Mouse (Mus musculus): ENCODE data around the gene Fktn. TPM values are rescaled to one million over a fixed set of nuclear protein-coding genes. Genes with fewer than 3 reads are reported as not detected.
"Not testable (repeated sequence)": the region's sequence is repeated elsewhere in the genome, so short reads cannot be mapped to it uniquely, and the experiment has no call there.

Fktn gene
- total and polyA plus RNA-seq, 3 experiments = 6.6 to 21.4 (median 20.4) TPM

DNA sequence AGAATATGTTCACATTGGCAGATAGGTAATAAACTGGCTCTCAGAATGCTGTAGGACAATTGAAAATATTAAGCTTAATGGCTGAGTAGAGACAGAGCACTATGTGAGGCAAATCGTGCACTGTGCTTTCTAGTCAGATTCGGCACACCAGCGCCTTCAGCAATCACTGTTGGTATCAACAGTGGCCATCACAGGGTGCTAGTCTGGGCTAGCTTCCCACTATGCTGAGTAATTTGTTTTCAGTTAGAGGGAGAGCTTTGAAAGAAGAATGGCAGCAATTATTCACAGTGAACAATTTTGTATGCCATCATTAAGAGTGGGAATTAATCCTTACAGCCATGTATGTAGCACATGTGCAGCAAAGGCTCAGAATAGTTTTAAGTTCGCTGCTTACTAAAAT lies 8.7 kb downstream of the Fktn start:
- H3K27ac ChIP-seq = no peak overlapping the region
- WGBS = 88% methylated on average over 4 of the region's 4 CpGs
- H3K27me3 ChIP-seq (ENCODE audit: control insufficient read depth, insufficient read depth, low read length) = no peaks in the 10 kb centered on the region
- H3K9ac ChIP-seq (ENCODE audit: low read depth, low read length) = no peak overlapping the region
- TF ChIP-seq EP300 (IDR thresholded peaks at IDR 0.05; ENCODE audit: insufficient read depth, low read depth, low read length) (no peak), CTCF (IDR thresholded peaks at IDR 0.05) (no peak), POLR2A (IDR thresholded peaks at IDR 0.05; ENCODE audit: insufficient read depth, low read depth, low read length) (no peak)
- H3K4me1 ChIP-seq (ENCODE audit: control insufficient read depth, insufficient read depth, low read length) = no peaks in the 10 kb centered on the region; the same call in 1 of the 2 replicates
- H3K79me2 ChIP-seq (replicated peaks; ENCODE audit: control insufficient read depth, insufficient read depth, low read length) = no peaks in the 10 kb centered on the region
- no peak for DNase-seq
- intact Hi-C loops (cut with DNase I) = no loop called here
- no peak overlapping the region for H3K4me3 ChIP-seq
- H3K36me3 ChIP-seq (ENCODE audit: control insufficient read depth, insufficient read depth, low read length) = peaks cover 16% of the 10 kb centered on the region

DNA sequence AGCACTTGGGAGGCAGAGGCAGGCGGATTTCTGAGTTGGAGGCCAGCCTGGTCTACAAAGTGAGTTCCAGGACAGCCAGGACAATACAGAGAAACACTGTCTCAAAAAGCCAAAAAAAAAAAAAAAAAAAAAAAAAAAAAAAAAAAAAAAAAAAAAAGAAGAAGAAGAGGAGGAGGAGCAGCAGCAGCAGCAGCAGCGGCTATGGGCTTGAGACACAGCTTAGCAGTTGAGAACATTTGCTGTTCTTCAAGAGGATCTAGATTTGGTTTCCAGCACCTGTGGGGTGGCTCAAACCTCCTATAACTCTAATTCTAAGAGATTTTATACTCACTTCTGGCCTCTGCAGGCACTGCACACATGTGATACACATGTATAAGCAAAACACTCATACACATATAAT lies 12.3 kb downstream of the Fktn start:
- WGBS = 91% methylated on average over 2 of the region's 2 CpGs

DNA sequence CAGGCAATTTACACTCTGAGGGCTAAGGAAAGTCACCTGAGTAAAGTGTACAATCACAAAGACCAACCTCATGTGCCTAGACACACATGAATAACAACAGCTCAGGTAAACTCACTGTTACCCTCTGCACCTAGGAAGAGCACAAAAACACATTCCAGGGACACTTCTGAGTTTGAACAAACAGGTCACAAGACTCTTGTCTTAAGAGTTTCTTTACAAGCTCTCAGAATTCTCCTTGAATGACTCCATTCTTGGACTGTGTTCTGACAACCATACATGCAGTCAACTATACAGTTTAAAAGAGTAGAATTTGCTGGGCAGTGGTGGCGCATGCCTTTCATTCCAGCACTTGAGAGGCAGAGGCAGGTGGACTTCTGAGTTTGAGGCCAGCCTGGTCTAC lies 14.3 kb downstream of the Fktn start:
- H3K36me3 ChIP-seq (ENCODE audit: control insufficient read depth, insufficient read depth, low read length) = peaks cover 18% of the 10 kb centered on the region
- no peak overlapping the region for H3K9ac ChIP-seq (ENCODE audit: low read depth, low read length)
- no peaks in the 10 kb centered on the region for H3K27me3 ChIP-seq (ENCODE audit: control insufficient read depth, insufficient read depth, low read length)
- H3K4me1 ChIP-seq (ENCODE audit: control insufficient read depth, insufficient read depth, low read length) = no peaks in the 10 kb centered on the region
- no peak overlapping the region for H3K4me3 ChIP-seq
- no peak overlapping the region for H3K27ac ChIP-seq
- DNase-seq = no peak
- 92% methylated on average over 1 of the region's 1 CpGs for WGBS
- H3K79me2 ChIP-seq (replicated peaks; ENCODE audit: control insufficient read depth, insufficient read depth, low read length) = no peaks in the 10 kb centered on the region
- intact Hi-C loops (cut with DNase I) = no loop called here
- TF ChIP-seq POLR2A (IDR thresholded peaks at IDR 0.05; ENCODE audit: insufficient read depth, low read depth, low read length) = no peak
- no peak for TF ChIP-seq EP300 (IDR thresholded peaks at IDR 0.05; ENCODE audit: insufficient read depth, low read depth, low read length)
- no peak for TF ChIP-seq CTCF (IDR thresholded peaks at IDR 0.05)

More for the DNA sequence above, 12.3 kb downstream of the Fktn start:
- H3K9ac ChIP-seq (ENCODE audit: low read depth, low read length); intact Hi-C loops (cut with DNase I); DNase-seq; H3K27me3 ChIP-seq (ENCODE audit: control insufficient read depth, insufficient read depth, low read length); H3K4me3 ChIP-seq; H3K79me2 ChIP-seq (replicated peaks; ENCODE audit: control insufficient read depth, insufficient read depth, low read length); H3K27ac ChIP-seq; H3K4me1 ChIP-seq (ENCODE audit: control insufficient read depth, insufficient read depth, low read length): not testable (repeated sequence)
- H3K36me3 ChIP-seq (ENCODE audit: control insufficient read depth, insufficient read depth, low read length) = peaks cover 20% of the 10 kb centered on the region

DNA sequence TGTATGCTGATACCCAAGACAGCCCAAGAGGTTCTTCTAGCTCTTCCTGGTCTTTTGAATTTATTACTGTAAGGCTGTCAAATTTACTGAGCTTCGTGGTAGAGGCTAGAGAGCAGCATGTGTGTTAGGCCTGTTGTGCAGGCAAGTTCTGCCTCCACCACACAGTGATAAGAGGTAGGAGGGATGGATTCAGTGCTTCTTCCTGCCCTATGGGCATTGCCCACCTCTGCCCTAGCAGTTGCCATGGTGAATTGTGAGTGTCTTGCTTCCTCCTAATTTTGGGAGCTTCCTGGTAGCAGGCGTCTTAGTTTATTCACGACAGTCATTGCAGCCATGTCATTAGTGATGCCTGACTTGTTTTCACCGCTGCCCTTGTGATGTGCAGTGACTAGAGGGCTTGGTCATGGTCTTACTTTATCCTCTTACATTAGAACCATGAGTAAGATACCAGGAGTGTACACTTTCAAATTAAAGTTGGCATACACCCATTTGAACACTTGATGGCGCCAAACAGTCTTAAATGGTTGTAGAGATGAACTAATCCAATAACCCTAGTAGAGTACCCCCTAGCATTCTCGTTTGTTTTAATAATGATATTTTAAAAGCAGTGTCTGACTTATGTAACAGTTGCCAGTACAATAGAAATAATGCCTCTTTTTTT lies 25.3 kb downstream of the Fktn start:
- H3K4me3 ChIP-seq = no peak overlapping the region
- no peaks in the 10 kb centered on the region for H3K36me3 ChIP-seq (ENCODE audit: control insufficient read depth, insufficient read depth, low read length)
- H3K27me3 ChIP-seq (ENCODE audit: control insufficient read depth, insufficient read depth, low read length) = no peaks in the 10 kb centered on the region
- DNase-seq = no peak
- H3K27ac ChIP-seq = no peak overlapping the region
- 37% methylated on average over 6 of the region's 6 CpGs for WGBS
- TF ChIP-seq POLR2A (IDR thresholded peaks at IDR 0.05; ENCODE audit: insufficient read depth, low read depth, low read length) = no peak
- peak; percentile 83 for TF ChIP-seq CTCF (IDR thresholded peaks at IDR 0.05)
- H3K4me1 ChIP-seq (ENCODE audit: control insufficient read depth, insufficient read depth, low read length) = no peaks in the 10 kb centered on the region
- H3K79me2 ChIP-seq (replicated peaks; ENCODE audit: control insufficient read depth, insufficient read depth, low read length) = no peaks in the 10 kb centered on the region
- H3K9ac ChIP-seq (ENCODE audit: low read depth, low read length) = no peak overlapping the region
- intact Hi-C loops (cut with DNase I) = loop anchor here (1.0 kb wide), 1 partner anchor 179 kb away; no protein-coding TSS in a partner anchor

DNA sequence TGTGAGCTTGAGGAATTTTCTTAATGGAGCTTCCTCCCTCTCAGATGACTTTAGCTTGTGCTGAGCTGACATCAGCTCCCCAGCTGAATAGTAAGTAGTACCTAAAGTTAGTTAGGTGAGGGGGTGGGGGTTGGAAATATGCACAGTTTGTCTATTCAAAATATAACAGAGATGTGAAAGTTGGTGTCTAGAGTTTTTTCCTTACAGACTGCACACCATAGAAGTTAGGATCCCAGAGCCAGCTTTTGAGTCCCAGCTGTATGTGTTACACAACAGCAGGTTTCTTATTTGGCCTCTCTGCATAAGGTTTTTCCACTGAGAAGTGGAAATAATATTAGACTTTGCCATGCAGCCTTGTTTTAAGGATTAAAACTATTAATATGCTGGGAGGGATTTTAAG lies 36.0 kb downstream of the Fktn start:
- no peak overlapping the region for H3K4me3 ChIP-seq
- peaks cover 1% of the 10 kb centered on the region for H3K4me1 ChIP-seq (ENCODE audit: control insufficient read depth, insufficient read depth, low read length)
- H3K9ac ChIP-seq (ENCODE audit: low read depth, low read length) = no peak overlapping the region
- TF ChIP-seq POLR2A (IDR thresholded peaks at IDR 0.05; ENCODE audit: insufficient read depth, low read depth, low read length) (no peak), CTCF (IDR thresholded peaks at IDR 0.05) (no peak), EP300 (IDR thresholded peaks at IDR 0.05; ENCODE audit: insufficient read depth, low read depth, low read length) (no peak)
- H3K79me2 ChIP-seq (replicated peaks; ENCODE audit: control insufficient read depth, insufficient read depth, low read length) = no peaks in the 10 kb centered on the region
- H3K27me3 ChIP-seq (ENCODE audit: control insufficient read depth, insufficient read depth, low read length) = no peaks in the 10 kb centered on the region
- no peak overlapping the region; the same call in 1 of the 2 replicates for H3K27ac ChIP-seq
- H3K36me3 ChIP-seq (ENCODE audit: control insufficient read depth, insufficient read depth, low read length) = peaks cover 5% of the 10 kb centered on the region
- intact Hi-C loops (cut with DNase I) = no loop called here
- DNase-seq = no peak

DNA sequence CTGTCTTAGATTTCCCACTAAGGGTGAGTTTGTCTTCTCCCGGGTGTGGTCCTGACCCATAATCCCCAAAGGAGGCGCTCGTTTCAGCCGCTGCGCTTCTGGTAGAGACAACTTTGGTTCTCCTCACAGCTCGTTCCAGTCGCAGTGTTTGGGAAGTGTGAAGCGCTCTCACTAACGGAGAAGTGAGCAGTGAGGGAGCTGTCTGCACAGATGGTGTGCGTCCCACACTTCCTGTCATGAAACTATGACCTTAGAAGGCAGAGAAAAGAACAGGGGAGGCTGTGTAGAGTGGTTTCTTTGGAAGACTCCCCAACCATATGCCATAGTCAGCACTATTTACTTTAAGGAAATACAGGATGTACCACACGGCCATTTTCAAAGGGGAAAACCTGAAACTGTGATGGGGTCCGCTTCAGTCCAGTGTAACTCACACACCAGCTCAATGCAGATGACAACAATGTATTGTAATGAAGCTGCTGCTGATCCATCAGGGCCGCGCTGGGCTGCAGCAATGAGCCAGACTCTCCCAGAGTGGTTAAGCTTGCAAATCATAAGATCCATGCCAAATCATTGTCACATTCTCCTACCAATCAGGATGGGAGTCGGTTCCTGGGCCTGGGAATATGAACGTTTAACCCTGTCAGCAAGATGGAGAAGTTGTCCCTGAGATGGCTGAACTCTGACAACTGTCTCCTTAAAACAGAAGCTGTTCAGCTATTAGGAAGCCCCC lies 36.8 kb downstream of the Fktn start:
- no peaks in the 10 kb centered on the region for H3K79me2 ChIP-seq (replicated peaks; ENCODE audit: control insufficient read depth, insufficient read depth, low read length)
- peaks cover 7% of the 10 kb centered on the region for H3K36me3 ChIP-seq (ENCODE audit: control insufficient read depth, insufficient read depth, low read length)
- no peak overlapping the region for H3K4me3 ChIP-seq
- peaks cover 1% of the 10 kb centered on the region for H3K4me1 ChIP-seq (ENCODE audit: control insufficient read depth, insufficient read depth, low read length)
- DNase-seq = peak; percentile 12 to 23
- H3K9ac ChIP-seq (ENCODE audit: low read depth, low read length) = no peak overlapping the region
- H3K27ac ChIP-seq = no peak overlapping the region
- WGBS = 61% methylated on average over 16 of the region's 16 CpGs
- TF ChIP-seq CTCF (IDR thresholded peaks at IDR 0.05) (peak; percentile 17; the same call in 1 of the 2 replicates), POLR2A (IDR thresholded peaks at IDR 0.05; ENCODE audit: insufficient read depth, low read depth, low read length) (no peak), EP300 (IDR thresholded peaks at IDR 0.05; ENCODE audit: insufficient read depth, low read depth, low read length) (no peak)
- intact Hi-C loops (cut with DNase I) = no loop called here
- no peaks in the 10 kb centered on the region for H3K27me3 ChIP-seq (ENCODE audit: control insufficient read depth, insufficient read depth, low read length)
